Mouse (Mus musculus): ENCODE measurements around the gene Eml1. TPM values are rescaled to one million over a fixed set of nuclear protein-coding genes. Genes with fewer than 3 reads are reported as not detected.
A peak's percentile ranks its signal among the peaks of the same experiment; 100 is the strongest.

The Eml1 gene
- total RNA-seq, 2 experiments from 2014 or later = not detected

- ATAC-seq (replicated peaks; ENCODE audit: poor library complexity) = no peak; the same call in 1 of the 2 replicates
Observed at GRCm38 (mm10) chr12:108536461-108536860, 165.7 kb downstream of the Eml1 start.

GRCm38 (mm10) chr12:108541088-108541487, 170.3 kb downstream of the Eml1 start:
- ATAC-seq (replicated peaks; ENCODE audit: poor library complexity) = peak; percentile 83

GRCm38 (mm10) chr12:108546508-108547153, 175.9 kb downstream of the Eml1 start:
- ATAC-seq (replicated peaks; ENCODE audit: poor library complexity) = no peak

- no peak for ATAC-seq (replicated peaks; ENCODE audit: poor library complexity)
Observed at GRCm38 (mm10) chr12:108547251-108547875, 176.6 kb downstream of the Eml1 start.

GRCm38 (mm10) chr12:108551731-108552130, 181.0 kb downstream of the Eml1 start:
- no peak for ATAC-seq (replicated peaks; ENCODE audit: poor library complexity)

- ATAC-seq (replicated peaks; ENCODE audit: poor library complexity) = no peak
Observed at GRCm38 (mm10) chr12:108553079-108553478, 182.3 kb downstream of the Eml1 start.

- peak; percentile 89 for ATAC-seq (replicated peaks; ENCODE audit: poor library complexity)
Observed at GRCm38 (mm10) chr12:108554120-108554841, 183.5 kb downstream of the Eml1 start, which contains the start of gene Evl. Evl (plus strand) TSS chr12:108554720.

- no peak for ATAC-seq (replicated peaks; ENCODE audit: poor library complexity)
Observed at GRCm38 (mm10) chr12:108554861-108555556, 184.3 kb downstream of the Eml1 start.

- no peak for ATAC-seq (replicated peaks; ENCODE audit: poor library complexity)
Observed at GRCm38 (mm10) chr12:108558194-108558593, 187.4 kb downstream of the Eml1 start.

GRCm38 (mm10) chr12:108563238-108563637, 192.5 kb downstream of the Eml1 start:
- peak; percentile 69 for ATAC-seq (replicated peaks; ENCODE audit: poor library complexity)

GRCm38 (mm10) chr12:108564910-108565506, 194.3 kb downstream of the Eml1 start:
- ATAC-seq (replicated peaks; ENCODE audit: poor library complexity) = no peak

- ATAC-seq (replicated peaks; ENCODE audit: poor library complexity) = no peak
Observed at GRCm38 (mm10) chr12:108579156-108579871, 208.6 kb downstream of the Eml1 start.

GRCm38 (mm10) chr12:108583775-108584174, 213.0 kb downstream of the Eml1 start:
- ATAC-seq (replicated peaks; ENCODE audit: poor library complexity) = no peak

Other genes with a start within 250 kb of the Eml1 start
- 44.5 and 46.6 TPM in 2 replicates for gene Setd3, start 191.6 kb upstream of the Eml1 start, total RNA-seq (2015)
- gene Setd3, start 191.6 kb upstream of the Eml1 start, total RNA-seq (2017) = 78.3 and 87.6 TPM in 2 replicates
- gene Ccnk, start 191.4 kb upstream of the Eml1 start, total RNA-seq (2015) = 72.7 and 76.5 TPM in 2 replicates
- gene Ccnk, start 191.4 kb upstream of the Eml1 start, total RNA-seq (2017) = 15.3 and 15.7 TPM in 2 replicates
- gene Ccdc85c, start 95.5 kb upstream of the Eml1 start, total RNA-seq (2015) = 0.39 and 0.64 TPM in 2 replicates
- 0.46 and 1.6 TPM in 2 replicates for gene Ccdc85c, start 95.5 kb upstream of the Eml1 start, total RNA-seq (2017)
- gene Hhipl1, start 64.7 kb upstream of the Eml1 start, total RNA-seq (2015) = not detected in 2 replicates
- gene Hhipl1, start 64.7 kb upstream of the Eml1 start, total RNA-seq (2017) = not detected in 2 replicates
- 0.10 and 0.51 TPM in 2 replicates for gene Cyp46a1, start 36.6 kb upstream of the Eml1 start, total RNA-seq (2015)
- gene Cyp46a1, start 36.6 kb upstream of the Eml1 start, total RNA-seq (2017) = not detected in 2 replicates
- gene Evl, start 183.8 kb downstream of the Eml1 start, total RNA-seq (2015) = 38.1 and 45.9 TPM in 2 replicates
- 17.0 and 38.9 TPM in 2 replicates for gene Evl, start 183.8 kb downstream of the Eml1 start, total RNA-seq (2017)